9 mouse cellular contexts compared by ENCODE assay signal in the genomic region with DNA sequence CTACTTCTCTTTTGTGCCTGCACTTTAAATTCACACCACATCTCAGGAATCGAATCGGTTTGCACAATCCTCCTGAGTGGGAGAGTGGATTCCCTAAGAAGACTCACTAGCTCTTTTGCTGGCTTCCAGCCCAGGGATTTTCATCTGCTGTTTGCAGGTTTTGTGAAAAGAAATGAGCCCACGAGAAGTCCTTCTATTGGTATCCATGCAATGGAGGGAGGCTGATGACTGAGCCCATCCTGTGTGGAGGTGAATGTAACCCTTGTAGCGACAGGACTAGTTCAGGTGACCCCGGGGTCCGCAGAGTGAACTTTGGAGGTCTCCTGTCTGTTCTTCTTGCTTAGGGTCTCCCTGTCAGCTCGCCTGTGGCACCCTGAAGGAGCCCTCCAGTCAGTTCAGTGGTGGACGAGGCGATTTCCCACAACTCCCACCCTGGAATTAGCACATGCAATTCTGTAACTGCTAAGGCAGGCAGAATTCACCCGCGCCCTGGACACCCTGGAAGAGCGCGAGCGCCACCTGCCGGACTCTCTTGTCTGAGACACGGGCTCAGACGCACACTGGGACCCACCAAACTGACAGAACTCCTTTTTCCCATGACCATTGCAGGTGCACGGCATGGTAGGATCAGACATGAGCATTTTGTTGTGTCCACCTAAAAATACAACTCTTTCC.
A peak's percentile ranks its signal among the peaks of the same experiment; 100 is the strongest.
DNase-seq lines count a peak whose midpoint lies in the region; ATAC-seq and TF ChIP-seq lines count a peak whose summit lies in the region.
"Had no signal": no experiment of that assay in that cellular context is flagged by ENCODE, and none has a peak within 500 bp of the region (broad histone marks: within the 10 kb centered on the region; RNA-seq: fewer than 3 reads in every experiment).

No protein-coding gene starts in this region.

- no peak overlapping the region for H3K9ac ChIP-seq in forebrain, embryonic 12.5 days
- H3K9ac ChIP-seq in lung, embryonic 16.5 days (ENCODE audit: low read length) = no peak overlapping the region
- H3K9ac ChIP-seq: heart, embryonic 15.5 days had no signal

- peaks cover 15% of the 10 kb centered on the region for H3K9me3 ChIP-seq in E14TG2a.4 (ENCODE audit: low read length)
- no peaks in the 10 kb centered on the region for H3K9me3 ChIP-seq in forebrain, embryonic 12.5 days
- no peaks in the 10 kb centered on the region for H3K9me3 ChIP-seq in lung, embryonic 16.5 days (ENCODE audit: control insufficient read depth, low read length)
- H3K9me3 ChIP-seq: heart, embryonic 15.5 days had no signal

- peak; percentile 76 for TF ChIP-seq CTCF in E14TG2a.4 (conservative IDR thresholded peaks at IDR 0.05; ENCODE audit: low read length)
- TF ChIP-seq CTCF in bone marrow, adult 2 months (IDR thresholded peaks at IDR 0.05; ENCODE audit: control insufficient read depth, insufficient read depth, low read length) = peak; percentile 69
- peak; percentile 93 for TF ChIP-seq CTCF in layer of hippocampus, adult 2 months (conservative IDR thresholded peaks at IDR 0.05)

- peaks cover 8% of the 10 kb centered on the region; the same call in 1 of the 2 replicates for H3K27me3 ChIP-seq in E14TG2a.4 (ENCODE audit: insufficient read depth, low read length)
- no peaks in the 10 kb centered on the region for H3K27me3 ChIP-seq in forebrain, embryonic 12.5 days
- no peaks in the 10 kb centered on the region for H3K27me3 ChIP-seq in lung, embryonic 16.5 days (ENCODE audit: control insufficient read depth, insufficient read depth, low read depth, low read length)
- H3K27me3 ChIP-seq: heart, embryonic 15.5 days had no signal

- H3K36me3 ChIP-seq in E14TG2a.4 (ENCODE audit: insufficient read depth, low read length) = no peaks in the 10 kb centered on the region
- no peaks in the 10 kb centered on the region for H3K36me3 ChIP-seq in forebrain, embryonic 12.5 days (replicated peaks)
- no peaks in the 10 kb centered on the region for H3K36me3 ChIP-seq in lung, embryonic 16.5 days (ENCODE audit: control insufficient read depth, insufficient read depth, low read length)
- H3K36me3 ChIP-seq: heart, embryonic 15.5 days had no signal

- H3K4me2 ChIP-seq in forebrain, embryonic 12.5 days = no peak overlapping the region
- H3K4me2 ChIP-seq in lung, embryonic 16.5 days (ENCODE audit: low read depth, low read length) = no peak overlapping the region
- H3K4me2 ChIP-seq: heart, embryonic 15.5 days had no signal

- no peaks in the 10 kb centered on the region for H3K4me1 ChIP-seq in E14TG2a.4 (replicated peaks; ENCODE audit: low read depth, low read length)
- H3K4me1 ChIP-seq in bone marrow, adult 2 months (ENCODE audit: control insufficient read depth, insufficient read depth, low read length) = no peaks in the 10 kb centered on the region
- H3K4me1 ChIP-seq in forebrain, embryonic 12.5 days = no peaks in the 10 kb centered on the region
- no peaks in the 10 kb centered on the region for H3K4me1 ChIP-seq in lung, embryonic 16.5 days (replicated peaks; ENCODE audit: control insufficient read depth, insufficient read depth, low read length)
- H3K4me1 ChIP-seq: heart, embryonic 15.5 days had no signal

- H3K27ac ChIP-seq in bone marrow, adult 2 months (ENCODE audit: control insufficient read depth, insufficient read depth, low read depth, low read length, poor library complexity) = no peak overlapping the region
- no peak overlapping the region for H3K27ac ChIP-seq in forebrain, embryonic 12.5 days
- H3K27ac ChIP-seq in layer of hippocampus, adult 2 months = no peak overlapping the region
- no peak overlapping the region for H3K27ac ChIP-seq in lung, embryonic 16.5 days (ENCODE audit: low read length)
- H3K27ac ChIP-seq: heart, embryonic 15.5 days had no signal

- no peak for TF ChIP-seq POLR2A in bone marrow, adult 2 months (IDR thresholded peaks at IDR 0.05; ENCODE audit: borderline replicate concordance, control insufficient read depth, low read depth, low read length)

- no peak overlapping the region for H3K4me3 ChIP-seq in E14TG2a.4 (replicated peaks; ENCODE audit: low read length)
- H3K4me3 ChIP-seq in bone marrow, adult 2 months (replicated peaks; ENCODE audit: control insufficient read depth, low read depth, low read length) = no peak overlapping the region
- no peak overlapping the region for H3K4me3 ChIP-seq in forebrain, embryonic 12.5 days (replicated peaks)
- no peak overlapping the region for H3K4me3 ChIP-seq in layer of hippocampus, adult 2 months
- H3K4me3 ChIP-seq in lung, embryonic 16.5 days (ENCODE audit: low read length) = no peak overlapping the region
- H3K4me3 ChIP-seq: heart, embryonic 15.5 days had no signal

- DNase-seq in layer of hippocampus, adult 2 months (ENCODE audit: low spot score in 2 of 2) = peak; percentile 68 to 73
- peak; percentile 66 for DNase-seq in retina, postnatal 7 days (ENCODE audit: low read depth, low spot score)
- DNase-seq in T-cell, adult 2 months (ENCODE audit: low spot score) = no peak

- WGBS in bone marrow, adult 2 months = 26% methylated on average over 18 of the region's 18 CpGs
- WGBS in forebrain, embryonic 12.5 days = 30% methylated on average over 18 of the region's 18 CpGs
- 26% methylated on average over 18 of the region's 18 CpGs for WGBS in lung, embryonic 16.5 days

- peak; percentile 88 for ATAC-seq in forebrain, embryonic 12.5 days (ENCODE audit: low FRiP score)
- ATAC-seq in hematopoietic stem cell, adult 5-6 weeks (replicated peaks in 1 of 2; ENCODE audit: insufficient read depth in 1 of 2, low FRiP score in 2 of 2, low TSS enrichment in 1 of 2, low read depth in 1 of 2, poor library complexity in 2 of 2, severe bottlenecking in 2 of 2) = peak; percentile 86 to 91
- peak; percentile 69 for ATAC-seq in lung, embryonic 16.5 days (ENCODE audit: low read depth)
